In genomic region chr2:165782324-165782723, GRCm38 (mm10) we compare ENCODE assay signal across 8 mouse cellular contexts.
DNase-seq lines count a peak whose midpoint lies in the region; ATAC-seq lines count a peak whose summit lies in the region.

No protein-coding gene starts in this region.

- WGBS in kidney, embryonic 16.5 days = 29% methylated on average over 5 of the region's 5 CpGs

- no peak overlapping the region for H3K9ac ChIP-seq in kidney, embryonic 16.5 days (replicated peaks; ENCODE audit: low read length)

- H3K27ac ChIP-seq in kidney, embryonic 16.5 days (ENCODE audit: low read length) = no peak overlapping the region

- H3K27me3 ChIP-seq in kidney, embryonic 16.5 days (ENCODE audit: insufficient read depth, low read length) = no peaks in the 10 kb centered on the region

- DNase-seq in 3T3-L1 (ENCODE audit: low read depth, low spot score) (peak; percentile 88), liver (peak; percentile 79)
- DNase-seq in adrenal gland, adult 2 months = peak; percentile 68
- DNase-seq in embryo, embryonic 11.5 days (ENCODE audit: low read depth, low spot score) = peak; percentile 75
- peak; percentile 70 for DNase-seq in heart, adult 8-10 months (ENCODE audit: low spot score)
- DNase-seq in spleen, postnatal 10 days (ENCODE audit: low spot score in 2 of 2) = peak; percentile 79 to 84

- peaks cover 6% of the 10 kb centered on the region; the same call in 1 of the 2 replicates for H3K4me1 ChIP-seq in kidney, embryonic 16.5 days (ENCODE audit: insufficient read depth, low read length)

- peaks cover 45% of the 10 kb centered on the region for H3K36me3 ChIP-seq in kidney, embryonic 16.5 days (ENCODE audit: insufficient read depth, low read length)

- H3K4me3 ChIP-seq in kidney, embryonic 16.5 days (ENCODE audit: low read length) = no peak overlapping the region

- peak; percentile 33; the same call in 1 of the 2 replicates for ATAC-seq in kidney, embryonic 16.5 days (ENCODE audit: low FRiP score, low TSS enrichment)
- peak; percentile 62 for ATAC-seq in monocyte, adult 5-6 weeks (replicated peaks; ENCODE audit: insufficient number of reproducible peaks, low FRiP score, low TSS enrichment, poor library complexity, severe bottlenecking)

- no peaks in the 10 kb centered on the region for H3K9me3 ChIP-seq in kidney, embryonic 16.5 days (ENCODE audit: low read length)

- H3K4me2 ChIP-seq in kidney, embryonic 16.5 days (replicated peaks; ENCODE audit: low read depth, low read length) = no peak overlapping the region
